Mouse (Mus musculus): ENCODE measurements around the gene Adamts20. TPM values are rescaled to one million over a fixed set of nuclear protein-coding genes. Genes with fewer than 3 reads are reported as not detected.
A peak's percentile ranks its signal among the peaks of the same experiment; 100 is the strongest.

The Adamts20 gene
- polyA plus RNA-seq, 1 experiment from 2014 or later, result 4.3 TPM

DNA sequence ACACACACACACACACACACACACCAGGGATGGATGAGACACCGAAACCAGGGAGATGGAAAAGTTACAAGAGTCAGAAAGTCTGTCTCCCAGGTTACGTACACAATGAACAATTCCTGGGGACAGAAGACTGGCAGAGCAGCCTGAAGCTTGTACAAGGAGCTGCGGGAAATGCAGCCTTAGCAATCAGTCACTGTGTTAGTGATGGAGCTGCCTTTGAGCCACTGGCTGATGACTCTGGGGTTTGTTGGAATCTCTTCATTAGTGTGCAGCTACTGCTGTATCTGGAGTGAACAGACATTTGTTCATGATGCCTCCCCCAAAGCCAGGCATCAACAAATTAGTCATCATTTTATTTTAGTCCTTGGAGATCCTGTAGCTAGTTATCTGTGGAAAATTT, 162.1 kb downstream of the Adamts20 start:
- Histone ChIP-seq H3K27ac (ENCODE audit: low read depth, low read length) (no peak overlapping the region), H3K4me1 (replicated peaks; ENCODE audit: control insufficient read depth, insufficient read depth, low read length) (no peaks in the 10 kb centered on the region), H3K9ac (ENCODE audit: low read depth, low read length) (no peak overlapping the region), H3K27me3 (ENCODE audit: control insufficient read depth, insufficient read depth, low read length) (no peaks in the 10 kb centered on the region), H3K4me3 (ENCODE audit: low read depth, low read length) (no peak overlapping the region), H3K9me3 (ENCODE audit: control insufficient read depth, low read length) (no peaks in the 10 kb centered on the region), H3K4me2 (replicated peaks; ENCODE audit: low read depth, low read length) (no peak overlapping the region), H3K36me3 (ENCODE audit: control insufficient read depth, insufficient read depth, low read length) (no peaks in the 10 kb centered on the region)
- WGBS, result 65% methylated on average over 3 of the region's 3 CpGs
- no peak for ATAC-seq (ENCODE audit: low FRiP score)
- no peak for DNase-seq (ENCODE audit: low spot score)

DNA sequence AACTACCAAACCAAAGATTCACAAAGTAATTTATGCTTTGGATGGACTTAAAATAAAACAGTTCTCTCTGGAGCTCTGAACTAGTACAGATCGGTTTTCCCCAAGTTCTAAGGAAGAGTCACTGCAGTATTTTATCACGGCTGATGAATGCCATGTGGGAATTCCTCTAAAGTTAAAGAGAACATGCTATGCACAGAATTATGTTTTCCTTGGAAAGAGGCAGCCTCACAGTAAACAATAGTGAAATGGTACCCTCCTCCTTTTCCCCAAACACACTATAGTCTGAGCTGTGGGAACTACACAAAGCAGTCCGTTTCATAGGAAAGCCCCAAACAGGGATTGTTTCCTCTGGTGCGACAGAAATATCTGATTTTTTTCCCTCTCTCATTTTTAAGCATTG, 171.1 kb downstream of the Adamts20 start:
- no peaks in the 10 kb centered on the region for H3K27me3 ChIP-seq (ENCODE audit: control insufficient read depth, insufficient read depth, low read length)
- 80% methylated on average over 4 of the region's 4 CpGs for WGBS
- no peak overlapping the region for H3K4me2 ChIP-seq (replicated peaks; ENCODE audit: low read depth, low read length)
- no peak overlapping the region for H3K27ac ChIP-seq (ENCODE audit: low read depth, low read length)
- no peak for DNase-seq (ENCODE audit: low spot score)
- no peak for ATAC-seq (ENCODE audit: low FRiP score)
- H3K4me3 ChIP-seq (ENCODE audit: low read depth, low read length), result no peak overlapping the region
- H3K36me3 ChIP-seq (ENCODE audit: control insufficient read depth, insufficient read depth, low read length), result no peaks in the 10 kb centered on the region
- H3K4me1 ChIP-seq (replicated peaks; ENCODE audit: control insufficient read depth, insufficient read depth, low read length), result no peaks in the 10 kb centered on the region
- no peak overlapping the region for H3K9ac ChIP-seq (ENCODE audit: low read depth, low read length)
- no peaks in the 10 kb centered on the region for H3K9me3 ChIP-seq (ENCODE audit: control insufficient read depth, low read length)

DNA sequence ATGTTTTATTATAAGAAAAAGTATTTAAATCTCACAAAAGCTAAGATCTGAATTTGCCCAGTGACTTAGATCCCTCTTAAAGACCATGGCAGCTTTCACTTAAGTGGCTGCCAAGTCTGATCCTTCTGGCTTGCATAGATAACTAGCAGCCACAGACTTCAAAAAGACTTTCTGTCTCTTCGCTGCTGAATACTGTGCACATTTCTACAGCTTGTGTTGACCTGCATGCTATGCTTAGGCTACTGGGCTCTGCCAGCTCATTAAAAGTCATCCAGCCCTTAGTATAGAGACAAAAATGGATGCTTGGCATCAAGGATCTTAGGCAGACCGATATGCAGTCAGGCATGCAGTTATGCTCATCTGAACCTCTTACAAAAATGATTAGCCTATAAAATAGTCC, 177.2 kb downstream of the Adamts20 start:
- ATAC-seq (ENCODE audit: low FRiP score), result no peak
- Histone ChIP-seq H3K9me3 (ENCODE audit: control insufficient read depth, low read length) (no peaks in the 10 kb centered on the region), H3K4me3 (ENCODE audit: low read depth, low read length) (no peak overlapping the region), H3K36me3 (ENCODE audit: control insufficient read depth, insufficient read depth, low read length) (no peaks in the 10 kb centered on the region), H3K27me3 (ENCODE audit: control insufficient read depth, insufficient read depth, low read length) (no peaks in the 10 kb centered on the region), H3K4me1 (replicated peaks; ENCODE audit: control insufficient read depth, insufficient read depth, low read length) (no peaks in the 10 kb centered on the region), H3K4me2 (replicated peaks; ENCODE audit: low read depth, low read length) (no peak overlapping the region), H3K27ac (ENCODE audit: low read depth, low read length) (no peak overlapping the region), H3K9ac (ENCODE audit: low read depth, low read length) (no peak overlapping the region)
- 96% methylated on average over 2 of the region's 2 CpGs for WGBS
- no peak for DNase-seq (ENCODE audit: low spot score)

GRCm38 (mm10) chr15:94287495-94287894, 177.7 kb downstream of the Adamts20 start:
- H3K36me3 ChIP-seq (ENCODE audit: control insufficient read depth, insufficient read depth, low read length), result no peaks in the 10 kb centered on the region
- no peak overlapping the region for H3K4me3 ChIP-seq (ENCODE audit: low read depth, low read length)
- WGBS, result 78% methylated on average over 3 of the region's 3 CpGs
- H3K9ac ChIP-seq (ENCODE audit: low read depth, low read length), result no peak overlapping the region
- no peaks in the 10 kb centered on the region for H3K4me1 ChIP-seq (replicated peaks; ENCODE audit: control insufficient read depth, insufficient read depth, low read length)
- H3K27me3 ChIP-seq (ENCODE audit: control insufficient read depth, insufficient read depth, low read length), result no peaks in the 10 kb centered on the region
- H3K9me3 ChIP-seq (ENCODE audit: control insufficient read depth, low read length), result no peaks in the 10 kb centered on the region
- DNase-seq (ENCODE audit: low spot score) (no peak), ATAC-seq (ENCODE audit: low FRiP score) (no peak)
- no peak overlapping the region for H3K4me2 ChIP-seq (replicated peaks; ENCODE audit: low read depth, low read length)
- no peak overlapping the region for H3K27ac ChIP-seq (ENCODE audit: low read depth, low read length)

DNA sequence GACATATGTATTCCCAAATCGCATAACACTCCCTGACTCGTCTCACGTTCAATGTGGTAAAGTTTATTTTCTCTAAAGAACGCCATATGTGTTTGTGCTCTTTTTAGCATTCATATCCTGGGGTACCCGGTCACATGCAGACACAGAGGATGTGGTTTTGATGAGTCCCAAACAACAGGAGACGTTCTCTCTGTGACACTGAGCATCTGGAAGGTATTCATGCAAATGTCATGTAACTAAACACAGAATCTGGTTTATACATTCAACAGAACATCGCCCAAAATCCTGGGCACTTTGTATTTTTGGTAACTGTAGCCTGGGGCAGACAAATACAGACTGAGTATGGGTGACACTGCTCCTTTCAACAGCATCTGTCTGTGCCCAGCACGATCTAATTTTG, 188.8 kb downstream of the Adamts20 start:
- Histone ChIP-seq H3K36me3 (ENCODE audit: control insufficient read depth, insufficient read depth, low read length) (no peaks in the 10 kb centered on the region), H3K27me3 (ENCODE audit: control insufficient read depth, insufficient read depth, low read length) (no peaks in the 10 kb centered on the region), H3K4me2 (replicated peaks; ENCODE audit: low read depth, low read length) (no peak overlapping the region), H3K4me1 (replicated peaks; ENCODE audit: control insufficient read depth, insufficient read depth, low read length) (no peaks in the 10 kb centered on the region), H3K27ac (ENCODE audit: low read depth, low read length) (no peak overlapping the region), H3K4me3 (ENCODE audit: low read depth, low read length) (no peak overlapping the region), H3K9me3 (ENCODE audit: control insufficient read depth, low read length) (no peaks in the 10 kb centered on the region), H3K9ac (ENCODE audit: low read depth, low read length) (no peak overlapping the region)
- WGBS, result 83% methylated on average over 8 of the region's 8 CpGs
- ATAC-seq (ENCODE audit: low FRiP score) (no peak), DNase-seq (ENCODE audit: low spot score) (no peak)

GRCm38 (mm10) chr15:94265630-94266029, 199.6 kb downstream of the Adamts20 start:
- no peak overlapping the region for H3K4me2 ChIP-seq (replicated peaks; ENCODE audit: low read depth, low read length)
- no peak overlapping the region for H3K4me3 ChIP-seq (ENCODE audit: low read depth, low read length)
- no peaks in the 10 kb centered on the region for H3K4me1 ChIP-seq (replicated peaks; ENCODE audit: control insufficient read depth, insufficient read depth, low read length)
- H3K36me3 ChIP-seq (ENCODE audit: control insufficient read depth, insufficient read depth, low read length), result no peaks in the 10 kb centered on the region
- ATAC-seq (ENCODE audit: low FRiP score), result no peak
- DNase-seq (ENCODE audit: low spot score), result peak; percentile 91
- no peaks in the 10 kb centered on the region for H3K9me3 ChIP-seq (ENCODE audit: control insufficient read depth, low read length)
- no peak overlapping the region for H3K9ac ChIP-seq (ENCODE audit: low read depth, low read length)
- H3K27me3 ChIP-seq (ENCODE audit: control insufficient read depth, insufficient read depth, low read length), result no peaks in the 10 kb centered on the region
- WGBS, result 43% methylated on average over 10 of the region's 10 CpGs
- H3K27ac ChIP-seq (ENCODE audit: low read depth, low read length), result no peak overlapping the region

GRCm38 (mm10) chr15:94264497-94264879, 200.7 kb downstream of the Adamts20 start:
- no peaks in the 10 kb centered on the region for H3K27me3 ChIP-seq (ENCODE audit: control insufficient read depth, insufficient read depth, low read length)
- H3K9me3 ChIP-seq (ENCODE audit: control insufficient read depth, low read length), result no peaks in the 10 kb centered on the region
- no peak overlapping the region for H3K4me2 ChIP-seq (replicated peaks; ENCODE audit: low read depth, low read length)
- H3K4me3 ChIP-seq (ENCODE audit: low read depth, low read length), result no peak overlapping the region
- H3K4me1 ChIP-seq (replicated peaks; ENCODE audit: control insufficient read depth, insufficient read depth, low read length), result no peaks in the 10 kb centered on the region
- no peaks in the 10 kb centered on the region for H3K36me3 ChIP-seq (ENCODE audit: control insufficient read depth, insufficient read depth, low read length)
- no peak overlapping the region for H3K27ac ChIP-seq (ENCODE audit: low read depth, low read length)
- WGBS, result 88% methylated on average over 6 of the region's 6 CpGs
- no peak overlapping the region for H3K9ac ChIP-seq (ENCODE audit: low read depth, low read length)
- DNase-seq (ENCODE audit: low spot score) (no peak), ATAC-seq (ENCODE audit: low FRiP score) (no peak)

DNA sequence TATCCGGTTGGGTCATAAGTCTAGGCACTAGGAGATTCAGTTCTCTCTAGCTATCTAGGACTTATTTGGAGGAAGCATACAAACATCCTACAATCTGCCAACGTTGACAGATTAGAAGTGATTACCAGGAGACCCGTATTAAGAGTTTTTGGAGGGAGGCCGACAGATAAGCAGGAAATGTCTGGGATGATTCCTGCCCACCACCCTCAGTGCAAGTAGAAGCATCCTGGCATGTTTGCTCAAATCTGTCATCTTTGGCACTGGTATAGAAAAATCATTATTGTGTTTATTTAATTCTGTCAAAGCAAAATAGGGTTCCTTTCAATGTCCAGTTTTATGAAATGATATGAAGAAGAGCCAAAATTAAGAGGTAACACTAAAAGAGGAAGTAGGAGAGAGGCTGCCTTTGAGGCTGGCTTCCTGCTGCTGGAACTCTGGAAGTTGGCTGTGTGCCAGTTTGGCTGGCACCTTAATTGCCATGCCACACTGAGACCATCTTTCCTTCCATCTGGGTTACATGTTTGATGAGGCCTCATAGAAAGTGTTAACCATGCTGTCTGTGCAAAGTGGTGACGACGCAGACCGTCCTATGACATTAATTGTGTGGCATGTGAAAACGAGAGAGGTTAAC, 201.2 kb downstream of the Adamts20 start:
- ATAC-seq (ENCODE audit: low FRiP score) (no peak), DNase-seq (ENCODE audit: low spot score) (no peak)
- Histone ChIP-seq H3K4me2 (replicated peaks; ENCODE audit: low read depth, low read length) (no peak overlapping the region), H3K27ac (ENCODE audit: low read depth, low read length) (no peak overlapping the region), H3K36me3 (ENCODE audit: control insufficient read depth, insufficient read depth, low read length) (no peaks in the 10 kb centered on the region), H3K4me1 (replicated peaks; ENCODE audit: control insufficient read depth, insufficient read depth, low read length) (no peaks in the 10 kb centered on the region), H3K9me3 (ENCODE audit: control insufficient read depth, low read length) (no peaks in the 10 kb centered on the region), H3K27me3 (ENCODE audit: control insufficient read depth, insufficient read depth, low read length) (no peaks in the 10 kb centered on the region), H3K4me3 (ENCODE audit: low read depth, low read length) (no peak overlapping the region), H3K9ac (ENCODE audit: low read depth, low read length) (no peak overlapping the region)
- WGBS, result 82% methylated on average over 8 of the region's 8 CpGs

DNA sequence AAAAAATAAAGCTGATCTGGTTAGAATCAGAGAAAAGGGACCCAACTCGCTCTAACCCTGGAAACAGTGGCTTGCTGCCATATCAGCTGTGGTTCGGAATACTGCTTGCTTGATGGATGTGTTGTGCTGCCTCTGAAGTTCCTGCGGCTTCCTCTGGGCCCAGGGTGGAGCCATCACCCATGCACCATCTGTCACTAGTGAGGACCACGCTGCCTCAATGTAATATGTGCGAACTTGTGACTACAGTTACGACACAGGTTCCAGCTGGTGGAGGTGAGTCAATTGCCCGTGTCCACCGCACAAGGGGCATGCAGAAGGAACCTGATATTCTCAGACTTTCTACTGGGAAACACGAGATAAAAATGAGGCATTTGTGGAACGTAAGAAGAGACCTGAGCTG, 202.0 kb downstream of the Adamts20 start:
- no peak for ATAC-seq (ENCODE audit: low FRiP score)
- no peaks in the 10 kb centered on the region for H3K36me3 ChIP-seq (ENCODE audit: control insufficient read depth, insufficient read depth, low read length)
- H3K9ac ChIP-seq (ENCODE audit: low read depth, low read length), result no peak overlapping the region
- no peak overlapping the region for H3K27ac ChIP-seq (ENCODE audit: low read depth, low read length)
- H3K4me2 ChIP-seq (replicated peaks; ENCODE audit: low read depth, low read length), result no peak overlapping the region
- 71% methylated on average over 10 of the region's 10 CpGs for WGBS
- H3K27me3 ChIP-seq (ENCODE audit: control insufficient read depth, insufficient read depth, low read length), result no peaks in the 10 kb centered on the region
- no peak for DNase-seq (ENCODE audit: low spot score)
- H3K9me3 ChIP-seq (ENCODE audit: control insufficient read depth, low read length), result no peaks in the 10 kb centered on the region
- no peaks in the 10 kb centered on the region for H3K4me1 ChIP-seq (replicated peaks; ENCODE audit: control insufficient read depth, insufficient read depth, low read length)
- no peak overlapping the region for H3K4me3 ChIP-seq (ENCODE audit: low read depth, low read length)
